Mouse (Mus musculus) right cerebral cortex, adult 18-20 months (tissue): ENCODE data around the gene Ncaph.
"Not testable (repeated sequence)": the region's sequence is repeated elsewhere in the genome, so short reads cannot be mapped to it uniquely, and the experiment has no call there.

Experiments
- DNase-seq: peaks from one replicate; pipeline ENCODE4 v3.0.0; 2022; ENCODE audit warnings: mixed read lengths

The Ncaph gene

GRCm38 (mm10) chr2:127086235-127086634 is 47.5 kb downstream of the Ncaph start:
- no peak for DNase-seq

- no peak for DNase-seq
Observed at GRCm38 (mm10) chr2:127080591-127081218, 53.0 kb downstream of the Ncaph start.

GRCm38 (mm10) chr2:127079881-127080590 is 53.7 kb downstream of the Ncaph start:
- DNase-seq = no peak

GRCm38 (mm10) chr2:127079066-127079465 is 54.7 kb downstream of the Ncaph start:
- not testable (repeated sequence) for DNase-seq

- no peak for DNase-seq
Observed at GRCm38 (mm10) chr2:127077611-127078010, 56.1 kb downstream of the Ncaph start.

- DNase-seq = no peak
Observed at GRCm38 (mm10) chr2:127074116-127074515, 59.6 kb downstream of the Ncaph start.

- no peak for DNase-seq
Observed at GRCm38 (mm10) chr2:127070879-127071278, 62.9 kb downstream of the Ncaph start.

GRCm38 (mm10) chr2:127070435-127070841 is 63.3 kb downstream of the Ncaph start, which contains the start of gene Blvra:
Gene Blvra, plus strand, starts transcription at chr2:127070665.
- DNase-seq = peak; percentile 91

- no peak for DNase-seq
Observed at GRCm38 (mm10) chr2:127069781-127070434, 63.8 kb downstream of the Ncaph start.

GRCm38 (mm10) chr2:127068806-127069205 is 64.9 kb downstream of the Ncaph start:
- no peak for DNase-seq

- DNase-seq = no peak
Observed at GRCm38 (mm10) chr2:127061471-127061870, 72.3 kb downstream of the Ncaph start.
